Mouse (Mus musculus): Measurements from ENCODE around the gene P2ry12. TPM values are rescaled to one million over a fixed set of nuclear protein-coding genes. Genes with fewer than 3 reads are reported as not detected.

Gene P2ry12
- polyA plus RNA-seq, 1 experiment from 2014 or later = 5.6 TPM

DNA sequence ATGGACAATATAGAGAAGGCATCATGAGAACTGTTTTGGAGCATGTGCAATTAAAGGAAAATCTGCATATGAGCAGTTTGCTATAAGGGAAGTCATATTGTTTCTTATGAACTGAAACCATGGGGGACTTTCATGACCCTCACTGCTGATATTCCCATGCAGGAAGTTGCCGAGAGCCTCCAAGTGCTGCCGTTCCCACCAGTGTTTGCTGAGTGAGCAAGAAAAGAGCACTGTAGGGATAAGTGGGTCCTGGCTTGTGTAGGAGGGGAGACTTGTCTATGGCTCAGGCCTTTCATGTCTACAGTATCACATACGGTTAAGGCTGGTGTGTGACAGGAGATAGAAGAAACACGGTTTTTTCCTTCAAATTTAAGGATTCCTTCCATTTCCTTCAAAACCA, 77.0 kb downstream of the P2ry12 start:
- Histone ChIP-seq H3K27me3 (ENCODE audit: control insufficient read depth, insufficient read depth, low read length) (no peaks in the 10 kb centered on the region), H3K27ac (replicated peaks; ENCODE audit: low read depth, low read length) (no peak overlapping the region), H3K9ac (replicated peaks; ENCODE audit: low read length) (no peak overlapping the region), H3K4me1 (ENCODE audit: control insufficient read depth, insufficient read depth, low read length) (no peaks in the 10 kb centered on the region), H3K4me3 (replicated peaks; ENCODE audit: low read depth, low read length) (no peak overlapping the region), H3K9me3 (ENCODE audit: control insufficient read depth, low read length) (no peaks in the 10 kb centered on the region), H3K36me3 (ENCODE audit: control insufficient read depth, insufficient read depth, low read length) (no peaks in the 10 kb centered on the region), H3K4me2 (ENCODE audit: low read length) (no peak overlapping the region)
- no peak for DNase-seq
- ATAC-seq (ENCODE audit: low FRiP score, low TSS enrichment) = no peak
- WGBS = 92% methylated on average over 4 of the region's 4 CpGs

- Histone ChIP-seq H3K4me2 (ENCODE audit: low read length) (no peak overlapping the region), H3K9me3 (ENCODE audit: control insufficient read depth, low read length) (no peaks in the 10 kb centered on the region), H3K36me3 (ENCODE audit: control insufficient read depth, insufficient read depth, low read length) (no peaks in the 10 kb centered on the region), H3K27ac (replicated peaks; ENCODE audit: low read depth, low read length) (no peak overlapping the region), H3K4me3 (replicated peaks; ENCODE audit: low read depth, low read length) (no peak overlapping the region), H3K9ac (replicated peaks; ENCODE audit: low read length) (no peak overlapping the region), H3K27me3 (ENCODE audit: control insufficient read depth, insufficient read depth, low read length) (no peaks in the 10 kb centered on the region), H3K4me1 (ENCODE audit: control insufficient read depth, insufficient read depth, low read length) (no peaks in the 10 kb centered on the region)
- peak; percentile 36 for DNase-seq
- no peak for ATAC-seq (ENCODE audit: low FRiP score, low TSS enrichment)
Observed at GRCm38 (mm10) chr3:59182129-59182528, 80.5 kb downstream of the P2ry12 start.

DNA sequence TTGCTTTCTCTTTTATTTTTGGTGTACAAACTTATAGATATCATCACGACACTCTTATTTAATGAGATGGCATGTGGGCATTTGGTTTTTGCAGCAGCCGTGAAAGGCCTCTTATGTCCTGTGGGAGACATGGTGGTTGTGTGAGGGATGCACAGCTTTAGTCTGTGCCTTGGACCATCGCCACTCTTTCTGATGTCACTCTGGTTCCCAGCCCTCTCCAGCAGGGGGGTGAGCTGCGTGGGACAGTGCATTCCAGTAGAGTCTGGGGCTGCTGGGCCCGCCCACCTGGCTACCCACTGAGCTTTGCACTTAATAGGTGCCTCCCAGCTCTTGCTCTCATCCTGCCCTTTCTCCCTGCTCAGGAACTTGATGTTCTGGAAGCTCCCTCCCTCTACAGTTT, 81.5 kb downstream of the P2ry12 start:
- H3K27ac ChIP-seq (replicated peaks; ENCODE audit: low read depth, low read length) = no peak overlapping the region
- no peak overlapping the region for H3K9ac ChIP-seq (replicated peaks; ENCODE audit: low read length)
- H3K4me1 ChIP-seq (ENCODE audit: control insufficient read depth, insufficient read depth, low read length) = no peaks in the 10 kb centered on the region
- no peaks in the 10 kb centered on the region for H3K27me3 ChIP-seq (ENCODE audit: control insufficient read depth, insufficient read depth, low read length)
- H3K9me3 ChIP-seq (ENCODE audit: control insufficient read depth, low read length) = no peaks in the 10 kb centered on the region
- 65% methylated on average over 5 of the region's 5 CpGs for WGBS
- H3K36me3 ChIP-seq (ENCODE audit: control insufficient read depth, insufficient read depth, low read length) = no peaks in the 10 kb centered on the region
- no peak; the same call in 1 of the 2 replicates for ATAC-seq (ENCODE audit: low FRiP score, low TSS enrichment)
- no peak overlapping the region for H3K4me3 ChIP-seq (replicated peaks; ENCODE audit: low read depth, low read length)
- DNase-seq = no peak
- H3K4me2 ChIP-seq (ENCODE audit: low read length) = no peak overlapping the region

DNA sequence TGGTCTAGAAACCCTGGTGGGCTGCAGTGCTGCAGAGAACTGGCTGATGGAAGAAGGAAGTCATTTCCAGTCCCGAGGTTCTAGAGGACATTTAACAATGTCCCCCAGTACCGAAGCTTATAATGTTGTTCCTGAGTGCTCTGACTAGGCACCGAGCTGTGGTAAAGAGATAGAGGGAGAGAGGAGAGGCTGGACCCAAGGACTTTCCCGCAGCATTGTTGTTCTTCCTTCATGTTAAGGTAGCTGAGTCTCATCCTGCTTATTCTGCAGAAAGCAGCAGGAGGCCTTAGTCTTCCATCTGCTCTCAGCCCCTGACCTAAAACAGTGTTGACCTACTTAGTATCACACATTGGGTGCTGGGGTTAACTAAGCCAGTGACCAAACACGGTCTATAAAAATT, 85.8 kb downstream of the P2ry12 start:
- H3K4me2 ChIP-seq (ENCODE audit: low read length) = no peak overlapping the region
- DNase-seq = no peak

DNA sequence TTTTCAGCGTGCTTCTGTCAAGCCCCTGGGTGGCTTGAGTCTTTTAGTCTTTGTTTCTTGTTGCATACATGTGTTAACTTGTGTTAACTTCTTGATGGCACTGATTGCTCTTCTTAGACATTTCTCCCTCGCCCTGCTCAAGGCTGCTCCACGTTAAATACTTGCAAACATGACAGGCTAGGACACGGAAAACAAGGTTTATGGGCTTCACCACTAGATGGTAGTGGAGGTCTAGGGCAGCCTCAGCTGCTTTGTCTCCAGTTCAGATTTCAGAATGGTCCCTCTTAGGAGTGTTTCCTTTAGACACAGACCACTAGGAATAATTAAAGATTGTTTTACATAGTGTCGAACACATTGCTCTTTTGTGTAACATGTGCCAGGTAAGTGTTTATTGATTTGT, 87.4 kb downstream of the P2ry12 start:
- DNase-seq (peak; percentile 76), ATAC-seq (ENCODE audit: low FRiP score, low TSS enrichment) (peak; percentile 64; the same call in 1 of the 2 replicates)
- no peaks in the 10 kb centered on the region for H3K36me3 ChIP-seq (ENCODE audit: control insufficient read depth, insufficient read depth, low read length)
- H3K27ac ChIP-seq (replicated peaks; ENCODE audit: low read depth, low read length) = no peak overlapping the region
- H3K4me2 ChIP-seq (ENCODE audit: low read length) = no peak overlapping the region
- no peak overlapping the region for H3K9ac ChIP-seq (replicated peaks; ENCODE audit: low read length)
- no peaks in the 10 kb centered on the region for H3K4me1 ChIP-seq (ENCODE audit: control insufficient read depth, insufficient read depth, low read length)
- 54% methylated on average over 5 of the region's 5 CpGs for WGBS
- H3K27me3 ChIP-seq (ENCODE audit: control insufficient read depth, insufficient read depth, low read length) = no peaks in the 10 kb centered on the region
- no peak overlapping the region for H3K4me3 ChIP-seq (replicated peaks; ENCODE audit: low read depth, low read length)
- H3K9me3 ChIP-seq (ENCODE audit: control insufficient read depth, low read length) = no peaks in the 10 kb centered on the region

More for the DNA sequence above, 85.8 kb downstream of the P2ry12 start:
- Histone ChIP-seq H3K27ac (replicated peaks; ENCODE audit: low read depth, low read length) (no peak overlapping the region), H3K4me3 (replicated peaks; ENCODE audit: low read depth, low read length) (no peak overlapping the region), H3K27me3 (ENCODE audit: control insufficient read depth, insufficient read depth, low read length) (no peaks in the 10 kb centered on the region), H3K4me1 (ENCODE audit: control insufficient read depth, insufficient read depth, low read length) (no peaks in the 10 kb centered on the region), H3K36me3 (ENCODE audit: control insufficient read depth, insufficient read depth, low read length) (no peaks in the 10 kb centered on the region), H3K9me3 (ENCODE audit: control insufficient read depth, low read length) (no peaks in the 10 kb centered on the region), H3K9ac (replicated peaks; ENCODE audit: low read length) (no peak overlapping the region)
- 81% methylated on average over 5 of the region's 5 CpGs for whole genome bisulfite sequencing
- ATAC-seq (ENCODE audit: low FRiP score, low TSS enrichment) = no peak

DNA sequence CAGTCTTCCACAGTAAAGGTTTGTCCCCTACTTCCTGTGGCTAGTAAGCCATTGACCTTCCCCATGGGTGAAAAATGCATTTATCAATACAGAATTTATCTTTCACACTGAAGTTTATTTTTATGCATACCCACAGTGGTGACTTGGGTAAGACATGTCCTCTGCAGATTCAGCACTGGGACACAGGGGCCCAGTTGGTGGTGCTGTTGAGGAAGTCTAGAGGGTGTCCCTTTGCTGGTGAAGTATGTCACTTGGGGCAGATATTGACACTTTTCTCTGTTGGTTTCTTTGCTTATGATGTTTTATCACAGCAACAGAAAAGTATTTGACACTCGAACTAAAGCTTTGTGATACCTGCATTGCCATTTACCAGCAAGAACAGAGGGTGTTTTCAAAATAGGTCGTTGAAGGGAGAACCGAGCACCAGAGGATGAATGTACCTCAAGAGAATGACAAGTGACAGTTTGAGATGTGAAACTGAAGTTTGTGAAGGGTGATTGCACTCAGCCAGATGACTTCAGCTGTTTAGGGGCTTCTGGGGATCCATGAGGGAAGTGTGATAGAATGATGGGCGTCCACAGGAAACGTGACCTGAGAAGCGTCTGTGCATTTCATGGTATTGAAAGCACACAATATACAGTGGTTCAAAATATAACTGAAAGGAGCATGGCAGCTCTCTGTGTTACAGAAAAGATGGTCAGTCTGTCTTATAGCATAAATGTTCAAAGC, 88.1 kb downstream of the P2ry12 start:
- Histone ChIP-seq H3K4me2 (ENCODE audit: low read length) (no peak overlapping the region), H3K9ac (replicated peaks; ENCODE audit: low read length) (no peak overlapping the region), H3K4me3 (replicated peaks; ENCODE audit: low read depth, low read length) (no peak overlapping the region), H3K27ac (replicated peaks; ENCODE audit: low read depth, low read length) (no peak overlapping the region), H3K9me3 (ENCODE audit: control insufficient read depth, low read length) (no peaks in the 10 kb centered on the region), H3K36me3 (ENCODE audit: control insufficient read depth, insufficient read depth, low read length) (no peaks in the 10 kb centered on the region), H3K27me3 (ENCODE audit: control insufficient read depth, insufficient read depth, low read length) (no peaks in the 10 kb centered on the region), H3K4me1 (ENCODE audit: control insufficient read depth, insufficient read depth, low read length) (no peaks in the 10 kb centered on the region)
- DNase-seq = no peak
- 89% methylated on average over 6 of the region's 6 CpGs for WGBS
- no peak for ATAC-seq (ENCODE audit: low FRiP score, low TSS enrichment)

- H3K36me3 ChIP-seq (ENCODE audit: control insufficient read depth, insufficient read depth, low read length) = no peaks in the 10 kb centered on the region
- no peaks in the 10 kb centered on the region for H3K9me3 ChIP-seq (ENCODE audit: control insufficient read depth, low read length)
- ATAC-seq (ENCODE audit: low FRiP score, low TSS enrichment) = no peak
- H3K9ac ChIP-seq (replicated peaks; ENCODE audit: low read length) = no peak overlapping the region
- no peak overlapping the region for H3K4me2 ChIP-seq (ENCODE audit: low read length)
- no peak overlapping the region for H3K4me3 ChIP-seq (replicated peaks; ENCODE audit: low read depth, low read length)
- WGBS = 67% methylated on average over 2 of the region's 2 CpGs
- peak; percentile 6 for DNase-seq
- no peaks in the 10 kb centered on the region for H3K4me1 ChIP-seq (ENCODE audit: control insufficient read depth, insufficient read depth, low read length)
- no peaks in the 10 kb centered on the region for H3K27me3 ChIP-seq (ENCODE audit: control insufficient read depth, insufficient read depth, low read length)
- H3K27ac ChIP-seq (replicated peaks; ENCODE audit: low read depth, low read length) = no peak overlapping the region
Observed at GRCm38 (mm10) chr3:59169921-59170627, 92.6 kb downstream of the P2ry12 start.

DNA sequence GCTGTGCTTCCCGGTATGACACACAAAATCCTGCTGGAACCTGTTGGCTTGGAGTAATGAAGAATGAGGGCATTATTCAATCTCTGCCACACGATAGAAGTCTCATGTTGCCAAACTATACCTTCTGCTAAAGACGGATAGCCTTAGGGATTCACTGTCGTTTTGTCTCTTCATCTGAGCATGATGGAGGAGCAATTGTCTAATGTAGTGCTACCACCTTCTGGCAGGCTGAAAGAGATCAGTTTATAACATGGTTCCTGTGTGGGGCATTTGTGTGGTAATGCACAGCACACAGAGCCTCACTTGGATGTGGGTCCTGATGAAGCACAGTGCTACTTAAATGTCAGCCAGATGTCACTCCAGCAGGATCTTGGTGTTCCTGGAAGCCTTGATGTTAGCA, 93.5 kb downstream of the P2ry12 start:
- no peak overlapping the region for H3K4me3 ChIP-seq (replicated peaks; ENCODE audit: low read depth, low read length)
- no peak overlapping the region for H3K9ac ChIP-seq (replicated peaks; ENCODE audit: low read length)
- H3K27ac ChIP-seq (replicated peaks; ENCODE audit: low read depth, low read length) = no peak overlapping the region
- H3K9me3 ChIP-seq (ENCODE audit: control insufficient read depth, low read length) = no peaks in the 10 kb centered on the region
- H3K27me3 ChIP-seq (ENCODE audit: control insufficient read depth, insufficient read depth, low read length) = no peaks in the 10 kb centered on the region
- 89% methylated on average over 4 of the region's 4 CpGs for WGBS
- no peak for ATAC-seq (ENCODE audit: low FRiP score, low TSS enrichment)
- H3K4me1 ChIP-seq (ENCODE audit: control insufficient read depth, insufficient read depth, low read length) = no peaks in the 10 kb centered on the region
- no peak for DNase-seq
- no peak overlapping the region for H3K4me2 ChIP-seq (ENCODE audit: low read length)
- H3K36me3 ChIP-seq (ENCODE audit: control insufficient read depth, insufficient read depth, low read length) = no peaks in the 10 kb centered on the region

DNA sequence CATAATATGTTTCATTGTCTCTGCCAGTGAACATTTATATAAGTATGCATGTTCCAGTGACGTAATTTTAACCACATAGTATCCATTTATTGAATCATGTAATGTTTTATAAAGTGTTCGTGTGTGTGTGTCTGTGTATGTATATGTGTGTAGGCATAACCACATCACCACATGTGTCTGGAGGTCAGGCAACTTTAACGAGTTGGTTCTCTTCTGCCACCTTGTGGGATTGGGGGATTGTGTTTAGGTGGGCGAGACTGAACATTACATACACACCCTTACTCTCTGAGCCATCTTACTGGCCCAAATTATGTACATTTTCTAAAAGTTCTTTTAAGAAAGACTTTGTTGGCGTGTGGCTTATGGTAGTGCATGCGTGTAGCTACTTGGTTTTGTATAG, 94.2 kb downstream of the P2ry12 start:
- Histone ChIP-seq H3K9me3 (ENCODE audit: control insufficient read depth, low read length) (no peaks in the 10 kb centered on the region), H3K9ac (replicated peaks; ENCODE audit: low read length) (no peak overlapping the region), H3K4me1 (ENCODE audit: control insufficient read depth, insufficient read depth, low read length) (no peaks in the 10 kb centered on the region), H3K4me2 (ENCODE audit: low read length) (no peak overlapping the region), H3K36me3 (ENCODE audit: control insufficient read depth, insufficient read depth, low read length) (no peaks in the 10 kb centered on the region), H3K27me3 (ENCODE audit: control insufficient read depth, insufficient read depth, low read length) (no peaks in the 10 kb centered on the region), H3K4me3 (replicated peaks; ENCODE audit: low read depth, low read length) (no peak overlapping the region), H3K27ac (replicated peaks; ENCODE audit: low read depth, low read length) (no peak overlapping the region)
- no peak for DNase-seq
- no peak for ATAC-seq (ENCODE audit: low FRiP score, low TSS enrichment)
- WGBS = 96% methylated on average over 6 of the region's 6 CpGs
